Mouse (Mus musculus) ES-Bruce4 (cell line): ENCODE measurements around the gene Ramp2. TPM values are rescaled to one million over a fixed set of nuclear protein-coding genes. Genes with fewer than 3 reads are reported as not detected.

Experiments
- H3K27ac ChIP-seq: 2 replicates; pipeline ENCODE4 v1.5.1; 2012; ENCODE audit warnings: low read length, inconsistent platforms; ENCODE audit not compliant: insufficient read depth
- H3K27me3 ChIP-seq: 2 replicates; pipeline ENCODE4 v1.6.1; 2012; ENCODE audit warnings: mild to moderate bottlenecking, low read length, inconsistent platforms; ENCODE audit not compliant: control insufficient read depth, poor library complexity, insufficient read depth, severe bottlenecking
- H3K36me3 ChIP-seq: 2 replicates; pipeline ENCODE4 v1.6.1; 2012; ENCODE audit warnings: inconsistent platforms, mild to moderate bottlenecking, low read length, moderate library complexity; ENCODE audit not compliant: control insufficient read depth, poor library complexity, insufficient read depth, severe bottlenecking
- H3K4me1 ChIP-seq: one replicate; pipeline ENCODE4 v1.8.1; 2011; ENCODE audit warnings: low read length; ENCODE audit not compliant: control insufficient read depth, insufficient read depth
- H3K4me3 ChIP-seq: 2 replicates; pipeline ENCODE4 v1.5.1; 2011; ENCODE audit warnings: low read depth, mild to moderate bottlenecking, low read length
- H3K9ac ChIP-seq: 2 replicates; pipeline ENCODE4 v1.6.1; 2012; ENCODE audit warnings: low read depth, mild to moderate bottlenecking, inconsistent platforms; ENCODE audit not compliant: poor library complexity, severe bottlenecking
- H3K9me3 ChIP-seq: replicated peaks from 2 replicates; pipeline ENCODE4 v1.6.1; 2012; ENCODE audit warnings: mild to moderate bottlenecking, low read length, inconsistent platforms; ENCODE audit not compliant: control insufficient read depth, poor library complexity, insufficient read depth, severe bottlenecking
- CTCF ChIP-seq: IDR thresholded peaks from one replicate; pipeline ENCODE4 v1.8.1; 2011; ENCODE audit warnings: low read depth, low read length
- EP300 ChIP-seq: IDR thresholded peaks from 2 replicates; pipeline ENCODE4 v1.6.1; 2011; ENCODE audit warnings: low read depth, low read length; ENCODE audit not compliant: insufficient read depth
- POLR2A ChIP-seq: IDR thresholded peaks from one replicate; pipeline ENCODE4 v1.8.1; 2011; ENCODE audit warnings: low read length; ENCODE audit not compliant: insufficient read depth
- polyA plus RNA-seq: library from polyadenylated mRNA; stranded (reverse); fragments of >200 nt; gene quantifications from 2 replicates; pipeline ENCODE4 v1.2.4, GENCODE M21; 2011; ENCODE audit warnings: low read depth; ENCODE audit not compliant: missing spikeins, insufficient read depth, insufficient read length

Ramp2 gene
- polyA plus RNA-seq, 1 experiment, result 4.9 TPM

DNA sequence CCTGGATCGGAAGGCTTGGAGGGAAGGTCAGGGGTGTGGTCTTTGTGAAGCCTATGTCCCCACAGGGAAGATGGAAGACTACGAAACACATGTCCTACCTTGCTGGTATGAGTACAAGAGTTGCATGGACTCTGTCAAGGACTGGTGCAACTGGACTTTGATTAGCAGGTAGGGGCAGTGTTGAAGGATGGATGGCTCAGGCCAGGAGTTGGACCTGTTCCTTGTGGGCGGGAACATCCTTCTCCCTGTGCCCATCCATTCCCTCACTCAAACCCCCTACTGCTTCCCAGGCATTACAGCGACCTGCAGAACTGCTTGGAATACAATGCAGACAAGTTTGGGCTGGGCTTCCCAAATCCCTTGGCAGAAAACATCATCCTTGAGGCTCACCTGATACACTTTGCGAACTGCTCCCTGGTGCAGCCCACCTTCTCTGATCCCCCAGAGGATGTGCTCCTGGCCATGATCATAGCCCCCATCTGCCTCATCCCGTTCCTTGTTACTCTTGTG lies 1.7 kb downstream of the Ramp2 start:
- no peak for TF ChIP-seq CTCF
- peaks cover 2% of the 10 kb centered on the region; the same call in 1 of the 2 replicates for H3K27me3 ChIP-seq
- no peaks in the 10 kb centered on the region for H3K36me3 ChIP-seq
- H3K27ac ChIP-seq, result no peak overlapping the region
- no peaks in the 10 kb centered on the region for H3K4me1 ChIP-seq
- no peak overlapping the region for H3K9ac ChIP-seq
- H3K4me3 ChIP-seq, result no peak overlapping the region
- no peaks in the 10 kb centered on the region for H3K9me3 ChIP-seq

DNA sequence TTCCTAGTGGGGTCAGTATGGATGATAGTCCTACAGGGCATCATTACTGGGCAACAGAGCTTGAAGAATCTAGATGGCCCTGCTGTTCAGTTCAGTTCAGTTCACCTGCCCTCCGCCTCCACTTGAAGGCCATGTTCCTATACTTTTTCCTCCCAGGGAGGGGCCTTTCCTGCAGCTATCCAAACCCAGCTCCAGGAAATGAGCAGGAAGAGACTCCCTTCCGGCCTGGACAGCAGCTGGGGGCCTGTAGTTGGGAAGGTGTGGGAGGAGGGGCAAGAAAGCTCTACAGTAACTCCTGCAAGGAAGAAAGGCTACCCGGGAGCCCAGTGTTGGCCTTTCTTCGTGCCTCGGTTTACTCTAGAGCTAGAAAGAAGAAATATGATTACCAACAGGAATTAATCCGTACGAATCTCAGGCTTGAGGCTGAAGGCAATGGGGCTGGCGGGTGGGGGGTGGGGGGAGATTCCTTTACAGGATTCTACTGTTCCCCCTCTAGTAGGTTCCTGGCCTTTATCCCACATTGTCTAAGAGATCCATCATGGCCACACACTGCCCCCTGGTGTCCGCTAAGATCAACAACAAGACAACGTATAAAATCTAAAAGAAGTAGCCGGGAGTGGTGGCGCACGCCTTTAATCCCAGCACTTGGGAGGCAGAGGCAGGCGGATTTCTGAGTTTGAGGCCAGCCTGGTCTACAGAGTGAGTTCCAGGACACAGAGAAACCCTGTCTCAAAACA lies 2.6 kb downstream of the Ramp2 start:
- no peaks in the 10 kb centered on the region for H3K36me3 ChIP-seq
- H3K4me3 ChIP-seq, result no peak overlapping the region
- no peak overlapping the region for H3K27ac ChIP-seq
- peaks cover 2% of the 10 kb centered on the region; the same call in 1 of the 2 replicates for H3K27me3 ChIP-seq
- no peaks in the 10 kb centered on the region for H3K9me3 ChIP-seq
- no peak overlapping the region for H3K9ac ChIP-seq
- H3K4me1 ChIP-seq, result no peaks in the 10 kb centered on the region
- no peak for TF ChIP-seq EP300
- TF ChIP-seq CTCF, result peak; percentile 11

DNA sequence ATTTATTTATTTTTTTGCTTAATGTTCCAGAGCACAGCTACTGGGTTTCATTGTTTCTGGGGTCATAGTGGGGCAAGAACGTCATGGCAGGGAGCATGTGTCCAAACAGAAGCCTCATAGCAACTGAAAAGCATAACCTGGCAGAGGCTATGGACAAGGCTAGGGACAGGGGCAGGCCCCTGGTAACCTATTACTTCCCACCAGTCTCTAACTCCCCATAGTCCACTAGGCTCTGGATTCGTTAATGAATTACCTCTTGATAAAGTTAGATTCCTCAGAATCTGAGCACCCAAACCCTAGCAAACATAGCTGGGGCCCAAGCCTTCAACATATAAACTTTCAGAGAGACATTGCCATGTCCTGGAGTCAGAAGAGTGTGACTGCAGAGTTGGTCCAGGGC lies 5.2 kb downstream of the Ramp2 start:
- Histone ChIP-seq H3K4me1 (no peaks in the 10 kb centered on the region), H3K9me3 (no peaks in the 10 kb centered on the region), H3K27me3 (peaks cover 2% of the 10 kb centered on the region; the same call in 1 of the 2 replicates), H3K4me3 (no peak overlapping the region), H3K36me3 (0 out of 2 replicates have a peak, but pooled peaks cover 3% of the 10 kb centered on the region), H3K27ac (no peak overlapping the region), H3K9ac (no peak overlapping the region)
- TF ChIP-seq EP300 (no peak), CTCF (no peak), POLR2A (no peak)

DNA sequence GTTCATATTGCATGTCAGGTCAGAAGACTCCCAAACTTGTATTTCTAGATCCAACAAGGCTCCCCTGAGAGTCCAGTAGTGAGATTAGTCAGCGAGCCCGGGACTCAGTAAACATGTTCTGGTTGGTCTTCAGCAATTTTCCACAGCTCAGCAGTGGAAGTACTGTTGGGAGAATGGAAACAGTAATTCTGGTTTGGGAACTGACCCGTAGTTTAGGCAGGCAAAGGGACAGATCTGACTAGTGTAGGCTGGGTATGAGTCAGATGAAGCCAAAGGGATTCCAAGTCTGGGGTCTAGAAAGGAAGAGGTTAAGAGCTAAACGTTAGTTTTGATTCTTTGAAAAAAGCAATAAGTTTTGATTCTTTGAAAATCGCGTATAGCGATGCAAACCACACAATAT lies 7.1 kb downstream of the Ramp2 start:
- Histone ChIP-seq H3K36me3 (0 out of 2 replicates have a peak, but pooled peaks cover 12% of the 10 kb centered on the region), H3K27ac (0 out of 2 replicates have a peak overlapping the region, but pooled peaks have one; percentile 26), H3K9me3 (no peaks in the 10 kb centered on the region), H3K9ac (peak overlapping the region; percentile 92), H3K27me3 (no peaks in the 10 kb centered on the region), H3K4me1 (no peaks in the 10 kb centered on the region), H3K4me3 (peak overlapping the region; percentile 97)
- TF ChIP-seq EP300, result no peak
- TF ChIP-seq CTCF, result no peak
- TF ChIP-seq POLR2A, result no peak

DNA sequence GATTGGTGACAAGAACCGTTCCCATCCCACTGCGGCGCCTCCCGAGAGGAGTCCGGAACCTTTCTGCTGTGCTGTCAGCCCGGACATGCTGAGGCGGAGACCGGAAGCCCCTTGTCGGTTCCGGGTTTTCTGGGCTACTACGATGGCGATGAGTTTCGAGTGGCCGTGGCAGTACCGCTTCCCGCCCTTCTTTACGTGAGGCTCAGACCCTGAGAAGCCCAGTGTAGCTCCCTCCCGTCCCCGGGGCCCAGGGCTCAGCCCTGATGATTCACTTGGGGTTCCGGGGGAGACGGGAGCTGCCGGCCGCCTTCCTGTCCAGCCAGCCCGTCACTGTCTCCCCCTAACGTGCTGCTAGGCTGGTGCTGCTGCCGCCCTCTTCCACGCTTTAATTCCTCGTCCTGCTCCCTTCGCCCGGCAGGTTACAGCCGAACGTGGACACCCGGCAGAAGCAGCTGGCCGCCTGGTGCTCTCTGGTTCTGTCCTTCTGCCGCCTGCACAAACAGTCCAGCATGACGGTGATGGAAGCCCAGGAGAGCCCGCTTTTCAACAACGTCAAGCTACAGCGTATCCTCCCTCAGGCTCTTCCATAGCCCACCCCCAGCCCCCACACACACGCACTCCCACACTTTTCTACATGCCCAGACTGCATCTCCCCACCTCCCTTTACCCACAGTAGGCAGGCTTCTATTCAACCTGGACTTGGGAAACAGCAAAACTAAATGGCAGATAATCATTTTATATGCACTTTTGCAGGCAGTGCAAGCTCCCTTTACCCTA lies 8.0 kb downstream of the Ramp2 start, which contains the start of gene Vps25:
Gene Vps25 (plus strand): TSS at position 95 of the 777 bp plus-strand sequence.
- Histone ChIP-seq H3K4me3 (peak within 1 kb of the TSS; percentile 97), H3K4me1 (no peaks in the 10 kb centered on the region), H3K27ac (0 out of 2 replicates have a peak within 1 kb of the TSS, but pooled peaks have one; percentile 26), H3K36me3 (0 out of 2 replicates have a peak, but pooled peaks cover 12% of the 10 kb centered on the region), H3K9ac (peak within 1 kb of the TSS; percentile 92), H3K9me3 (no peaks in the 10 kb centered on the region), H3K27me3 (no peaks in the 10 kb centered on the region)
- TF ChIP-seq POLR2A (peak; percentile 56), CTCF (no peak), EP300 (0 out of 2 replicates have a peak, but pooled peaks have one; percentile 28)
